Mouse (Mus musculus) gastrocnemius, adult 2 months (tissue): ENCODE results near the gene Tmbim6. TPM values are rescaled to one million over a fixed set of nuclear protein-coding genes. Genes with fewer than 3 reads are reported as not detected.

ENCODE experiments used
- DNase-seq: peaks from one replicate; pipeline ENCODE4 v3.0.0; 2022
- H3K27ac ChIP-seq: fragments of 200-600 bp; 2 replicates; pipeline ENCODE4 v1.8.1; 2022; ENCODE audit warnings: mild to moderate bottlenecking
- H3K4me3 ChIP-seq: fragments of 200-600 bp; 2 replicates; pipeline ENCODE4 v1.8.1; 2022; ENCODE audit warnings: mild to moderate bottlenecking, moderate library complexity
- CTCF ChIP-seq: fragments of 200-600 bp; IDR thresholded peaks from 2 replicates; pipeline ENCODE4 v1.8.1; 2022; ENCODE audit warnings: antibody characterized with exemption, mild to moderate bottlenecking, moderate library complexity
- intact Hi-C: fragments of 180-260 bp; cut with DNase I; formaldehyde crosslinking; loops from one replicate; pipeline ENCODE4 v1.15.1; 2025
- total RNA-seq, 2 experiments: library from RNA; stranded (reverse); gene quantifications; 2 replicates each; pipeline ENCODE4 v1.2.3; 2021

Tmbim6 gene
- total RNA-seq, 2 experiments from 2014 or later, result 181 to 184 TPM

- peak overlapping the region; percentile 35 for H3K27ac ChIP-seq
- TF ChIP-seq CTCF, result no peak
These were observed 56.6 kb downstream of the Tmbim6 start for GRCm38 (mm10) chr15:99449131-99449750.

GRCm38 (mm10) chr15:99449751-99450280 is 57.1 kb downstream of the Tmbim6 start:
- Histone ChIP-seq H3K27ac (peak overlapping the region; percentile 35), H3K4me3 (peak overlapping the region; percentile 47)
- no peak for DNase-seq
- intact Hi-C loops, result no loop called here
- no peak for TF ChIP-seq CTCF

More at GRCm38 (mm10) chr15:99449131-99449750, 56.6 kb downstream of the Tmbim6 start:
- H3K4me3 ChIP-seq, result peak overlapping the region; percentile 47
- peak; percentile 81 for DNase-seq
- intact Hi-C loops, result no loop called here

GRCm38 (mm10) chr15:99453153-99453900 is 60.6 kb downstream of the Tmbim6 start:
- no peak for DNase-seq
- Histone ChIP-seq H3K4me3 (no peak overlapping the region), H3K27ac (no peak overlapping the region)
- no peak for TF ChIP-seq CTCF
- intact Hi-C loops, result no loop called here

GRCm38 (mm10) chr15:99454585-99455279 is 62.0 kb downstream of the Tmbim6 start:
- no peak for TF ChIP-seq CTCF

GRCm38 (mm10) chr15:99455415-99455814 is 62.7 kb downstream of the Tmbim6 start:
- Histone ChIP-seq H3K27ac (no peak overlapping the region), H3K4me3 (no peak overlapping the region)
- intact Hi-C loops, result no loop called here
- no peak for TF ChIP-seq CTCF
- DNase-seq, result no peak

More at GRCm38 (mm10) chr15:99454585-99455279, 62.0 kb downstream of the Tmbim6 start:
- Histone ChIP-seq H3K27ac (no peak overlapping the region), H3K4me3 (no peak overlapping the region)
- intact Hi-C loops, result no loop called here
- no peak for DNase-seq

- Histone ChIP-seq H3K4me3 (peak overlapping the region; percentile 91), H3K27ac (peak overlapping the region; percentile 92)
- TF ChIP-seq CTCF, result no peak
- intact Hi-C loops, result no loop called here
- no peak for DNase-seq
These were observed 63.8 kb downstream of the Tmbim6 start for GRCm38 (mm10) chr15:99456338-99456962.

GRCm38 (mm10) chr15:99456963-99457605 is 64.4 kb downstream of the Tmbim6 start:
- H3K27ac ChIP-seq, result peak overlapping the region; percentile 92
- peak overlapping the region; percentile 91 for H3K4me3 ChIP-seq
- peak; percentile 79 for DNase-seq
- no peak for TF ChIP-seq CTCF
- intact Hi-C loops, result no loop called here

- peak within 1 kb of the TSS; percentile 91 for H3K4me3 ChIP-seq
- H3K27ac ChIP-seq, result peak within 1 kb of the TSS; percentile 92
- no peak for TF ChIP-seq CTCF
- intact Hi-C loops, result no loop called here
- DNase-seq, result peak; percentile 95
These were observed 65.1 kb downstream of the Tmbim6 start, which contains the start of gene Nckap5l for GRCm38 (mm10) chr15:99457606-99458401. Nckap5l (minus strand) TSS chr15:99457748.

Other genes with a start within 250 kb of the Tmbim6 start
- not detected for gene Kcnh3, start 168.0 kb upstream of the Tmbim6 start, total RNA-seq
- gene Mcrs1, start 140.9 kb upstream of the Tmbim6 start, total RNA-seq, result 10 to 100 TPM; 25.6 to 33.7 TPM
- gene Prpf40b, start 97.8 kb upstream of the Tmbim6 start, total RNA-seq, result 10 to 100 TPM; 24.8 to 27.0 TPM
- gene Fam186b, start 97.0 kb upstream of the Tmbim6 start, total RNA-seq, result not detected
- 1 to 10 TPM; 5.5 to 7.2 TPM for gene Fmnl3, start 22.4 kb upstream of the Tmbim6 start, total RNA-seq
- 1 to 10 TPM; 2.3 to 2.7 TPM for gene Nckap5l, start 64.9 kb downstream of the Tmbim6 start, total RNA-seq
- gene Bcdin3d, start 81.8 kb downstream of the Tmbim6 start, total RNA-seq, result 1 to 10 TPM; 4.3 to 4.5 TPM
- gene Faim2, start 135.3 kb downstream of the Tmbim6 start, total RNA-seq, result under 1 TPM in 1 of 2 experiments, not detected in 1; 0.75 TPM
- not detected for gene Aqp2, start 186.2 kb downstream of the Tmbim6 start, total RNA-seq
- not detected for gene Aqp5, start 197.9 kb downstream of the Tmbim6 start, total RNA-seq
- not detected for gene Aqp6, start 208.5 kb downstream of the Tmbim6 start, total RNA-seq